Comparison of ENCODE assay signal across 10 mouse cellular contexts in the genomic region with DNA sequence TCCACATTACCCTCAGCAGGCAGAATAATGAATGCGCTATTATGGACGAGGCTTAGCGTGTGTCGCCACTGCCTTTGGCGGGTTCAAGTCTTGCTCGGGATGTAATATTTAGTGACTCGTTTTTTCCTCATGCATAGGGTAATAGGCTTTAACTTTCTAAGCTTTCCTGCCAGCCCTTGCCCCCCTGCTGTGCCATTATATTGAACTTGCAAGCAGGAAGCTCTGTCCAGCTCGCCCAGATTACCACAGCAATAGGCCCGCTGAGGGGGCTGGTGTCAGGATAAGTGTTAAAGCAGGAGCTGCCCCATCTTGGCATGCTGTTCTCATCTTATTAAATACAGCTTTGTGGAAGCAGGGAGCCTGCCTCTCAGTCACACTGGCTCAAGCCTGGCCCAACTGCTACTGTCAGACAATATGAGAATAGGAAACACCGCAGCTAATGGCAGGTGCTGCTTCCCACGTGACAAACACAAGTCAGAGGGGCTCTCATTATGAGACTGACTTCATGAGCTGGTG.
A peak's percentile ranks its signal among the peaks of the same experiment; 100 is the strongest.
DNase-seq lines count a peak whose midpoint lies in the region; ATAC-seq and TF ChIP-seq lines count a peak whose summit lies in the region.
"Had no signal": no experiment of that assay in that cellular context is flagged by ENCODE, and none has a peak within 500 bp of the region (broad histone marks: within the 10 kb centered on the region; RNA-seq: fewer than 3 reads in every experiment).

No protein-coding gene starts in this region.

- TF ChIP-seq POLR2A in limb, embryonic 14.5 days (IDR thresholded peaks at IDR 0.05; ENCODE audit: borderline replicate concordance, extremely low read depth, insufficient read depth, insufficient read length) = no peak

- no peak overlapping the region for H3K9ac ChIP-seq in forebrain, embryonic 12.5 days
- no peak overlapping the region for H3K9ac ChIP-seq in limb, embryonic 14.5 days (ENCODE audit: low read depth, low read length, severe bottlenecking)
- no peak overlapping the region for H3K9ac ChIP-seq in intestine, embryonic 16.5 days (ENCODE audit: low read depth, low read length)

- H3K4me1 ChIP-seq in forebrain, embryonic 12.5 days = peaks cover 21% of the 10 kb centered on the region
- H3K4me1 ChIP-seq in limb, embryonic 14.5 days (ENCODE audit: control insufficient read depth, insufficient read depth, low read length) = no peaks in the 10 kb centered on the region
- no peaks in the 10 kb centered on the region for H3K4me1 ChIP-seq in intestine, embryonic 16.5 days (ENCODE audit: control insufficient read depth, insufficient read depth, low read length)

- peak; percentile 27 to 33 for DNase-seq in right cerebral cortex, postnatal 10 days (ENCODE audit: low spot score in 2 of 2)
- DNase-seq in right cerebral cortex, postnatal 36 days (ENCODE audit: low spot score in 2 of 2) = no peak
- DNase-seq in limb, embryonic 14.5 days (ENCODE audit: low spot score) = peak; percentile 4
- peak; percentile 91 for DNase-seq in retina, postnatal 1 day
- DNase-seq in kidney, postnatal 36 days = no peak
- DNase-seq: adrenal gland, postnatal 25 days had no signal

- no peaks in the 10 kb centered on the region for H3K36me3 ChIP-seq in forebrain, embryonic 12.5 days (replicated peaks)
- no peaks in the 10 kb centered on the region for H3K36me3 ChIP-seq in limb, embryonic 14.5 days (ENCODE audit: control insufficient read depth, insufficient read depth, low read length)
- H3K36me3 ChIP-seq in intestine, embryonic 16.5 days (ENCODE audit: control insufficient read depth, insufficient read depth, low read length) = no peaks in the 10 kb centered on the region

- H3K27ac ChIP-seq in forebrain, embryonic 12.5 days = peak overlapping the region; percentile 75
- no peak overlapping the region for H3K27ac ChIP-seq in limb, embryonic 14.5 days (replicated peaks; ENCODE audit: low read depth, low read length)
- no peak overlapping the region for H3K27ac ChIP-seq in intestine, embryonic 16.5 days (ENCODE audit: low read length)
- H3K27ac ChIP-seq: stomach, postnatal 0 days had no signal

- H3K9me3 ChIP-seq in forebrain, embryonic 12.5 days = no peaks in the 10 kb centered on the region
- no peaks in the 10 kb centered on the region for H3K9me3 ChIP-seq in limb, embryonic 14.5 days (ENCODE audit: control insufficient read depth, low read length)
- H3K9me3 ChIP-seq in intestine, embryonic 16.5 days (ENCODE audit: control insufficient read depth, low read length) = no peaks in the 10 kb centered on the region

- WGBS in forebrain, embryonic 12.5 days = 2% methylated on average over 11 of the region's 11 CpGs
- 18% methylated on average over 11 of the region's 11 CpGs for WGBS in limb, embryonic 14.5 days
- WGBS in intestine, embryonic 16.5 days = 32% methylated on average over 11 of the region's 11 CpGs

- H3K4me2 ChIP-seq in forebrain, embryonic 12.5 days = no peak overlapping the region
- H3K4me2 ChIP-seq in limb, embryonic 14.5 days (replicated peaks; ENCODE audit: low read depth, low read length, severe bottlenecking) = no peak overlapping the region
- H3K4me2 ChIP-seq in intestine, embryonic 16.5 days (ENCODE audit: low read depth, low read length) = no peak overlapping the region

- peak; percentile 92 for ATAC-seq in forebrain, embryonic 12.5 days (ENCODE audit: low FRiP score)
- ATAC-seq in limb, embryonic 14.5 days (ENCODE audit: low FRiP score, low read depth) = no peak
- ATAC-seq in granulocyte monocyte progenitor cell, adult 5-6 weeks (replicated peaks; ENCODE audit: poor library complexity, severe bottlenecking) = no peak
- no peak for ATAC-seq in intestine, embryonic 16.5 days

- H3K27me3 ChIP-seq in forebrain, embryonic 12.5 days = peaks cover 69% of the 10 kb centered on the region
- no peaks in the 10 kb centered on the region for H3K27me3 ChIP-seq in limb, embryonic 14.5 days (ENCODE audit: control insufficient read depth, insufficient read depth, low read length)
- no peaks in the 10 kb centered on the region for H3K27me3 ChIP-seq in intestine, embryonic 16.5 days (replicated peaks; ENCODE audit: control insufficient read depth, insufficient read depth, low read length)

- no peak overlapping the region for H3K4me3 ChIP-seq in forebrain, embryonic 12.5 days (replicated peaks)
- no peak overlapping the region for H3K4me3 ChIP-seq in limb, embryonic 14.5 days (replicated peaks; ENCODE audit: low read length)
- no peak overlapping the region for H3K4me3 ChIP-seq in intestine, embryonic 16.5 days (ENCODE audit: low read length)

Comparison
In these comparisons a context has a peak if more than half of its experiments do, and no peak if none do; other contexts are left out.
1. DNase-seq: peak in right cerebral cortex, postnatal 10 days (2 of 2), limb, embryonic 14.5 days (single experiment) and retina, postnatal 1 day (single experiment); none in right cerebral cortex, postnatal 36 days (0 of 2) and kidney, postnatal 36 days (0 of 2).